Mouse (Mus musculus) myocyte (in vitro differentiated cells): ENCODE results near the gene Nox4.

Experiments
- E2F4 ChIP-seq: IDR thresholded peaks from one replicate; pipeline ENCODE4 v1.6.1; 2011; ENCODE audit warnings: mild to moderate bottlenecking, control low read depth, moderate library complexity; ENCODE audit not compliant: insufficient read depth
- MAX ChIP-seq: IDR thresholded peaks from one replicate; pipeline ENCODE4 v1.6.1; 2011; ENCODE audit warnings: low read depth, mild to moderate bottlenecking, control low read depth
- MYOD1 ChIP-seq, 3 experiments: IDR thresholded peaks; one replicate each; pipeline ENCODE4 v1.6.1; 2011; ENCODE audit warnings: control low read depth in 2 of 3, low read depth in 2 of 3, mild to moderate bottlenecking in 2 of 3, moderate library complexity in 1 of 3; ENCODE audit not compliant: insufficient read length in 2 of 3, control insufficient read depth in 1 of 3
- POLR2A ChIP-seq: IDR thresholded peaks from one replicate; pipeline ENCODE4 v1.6.1; 2011; ENCODE audit warnings: low read depth, mild to moderate bottlenecking, control low read depth, moderate library complexity; ENCODE audit not compliant: insufficient read length
- USF1 ChIP-seq: IDR thresholded peaks from one replicate; pipeline ENCODE4 v1.6.1; 2011; ENCODE audit warnings: low read depth, mild to moderate bottlenecking, control low read depth, moderate library complexity

GRCm38 (mm10) chr7:87229502-87229901 is 16.4 kb upstream of the Nox4 start:
- TF ChIP-seq MAX (no peak), POLR2A (no peak), USF1 (no peak), E2F4 (no peak), MYOD1 (IDR thresholded peaks at IDR 0.05; ENCODE audit: control insufficient read depth in 1 of 3, insufficient read length in 2 of 3, low read depth in 2 of 3) (no peak)
